Mouse (Mus musculus) limb, embryonic 12.5 days (tissue): ENCODE results near the gene Rtn3. TPM values are rescaled to one million over a fixed set of nuclear protein-coding genes. Genes with fewer than 3 reads are reported as not detected.
"Not testable (repeated sequence)": the region's sequence is repeated elsewhere in the genome, so short reads cannot be mapped to it uniquely, and the experiment has no call there.

ENCODE experiments used
- ATAC-seq: fragments of 200-750 bp; cut with Nextera tagmentation; 2 replicates; pipeline ENCODE4 v1.8.0; 2017; ENCODE audit warnings: low read depth, moderate TSS enrichment; ENCODE audit not compliant: insufficient number of reproducible peaks, insufficient read depth, low FRiP score, low TSS enrichment
- H3K27ac ChIP-seq: fragments of 300-500 bp; sonication (generic); 2 replicates; pipeline ENCODE4 v1.5.1; 2016; ENCODE audit warnings: mild to moderate bottlenecking, moderate library complexity
- H3K27me3 ChIP-seq: fragments of 300-500 bp; sonication (generic); 2 replicates; pipeline ENCODE4 v1.6.1; 2016; ENCODE audit warnings: mild to moderate bottlenecking, moderate library complexity
- H3K36me3 ChIP-seq: fragments of 300-500 bp; sonication (generic); 2 replicates; pipeline ENCODE4 v1.6.1; 2016; ENCODE audit warnings: mild to moderate bottlenecking, moderate library complexity
- H3K4me1 ChIP-seq: fragments of 300-500 bp; sonication (generic); replicated peaks from 2 replicates; pipeline ENCODE4 v1.6.1; 2016
- H3K4me2 ChIP-seq: fragments of 300-500 bp; sonication (generic); 2 replicates; pipeline ENCODE4 v1.6.1; 2016; ENCODE audit warnings: mild to moderate bottlenecking, moderate library complexity
- H3K4me3 ChIP-seq: fragments of 300-500 bp; sonication (generic); replicated peaks from 2 replicates; pipeline ENCODE4 v1.5.1; 2016; ENCODE audit warnings: mild to moderate bottlenecking
- H3K9ac ChIP-seq: fragments of 300-500 bp; sonication (generic); replicated peaks from 2 replicates; pipeline ENCODE4 v1.6.1; 2016; ENCODE audit warnings: mild to moderate bottlenecking, moderate library complexity
- H3K9me3 ChIP-seq: fragments of 300-500 bp; sonication (generic); 2 replicates; pipeline ENCODE4 v1.6.1; 2016; ENCODE audit warnings: mild to moderate bottlenecking, moderate library complexity
- WGBS: fragments of 180-500 bp; shearing (Covaris S2); methylation state at CpG from one replicate; pipeline ENCODE4 v1.1.7; 2016; 5-methylcytosine and 5-hydroxymethylcytosine counted together
- polyA plus RNA-seq: library from polyadenylated mRNA; unstranded; fragments of >200 nt; fragmentation: Nextera tagmentation; extraction: Ambion mirVana; gene quantifications from 2 replicates; pipeline ENCODE4 v1.2.1, GENCODE M21; 2016

Rtn3 gene
- polyA plus RNA-seq, 1 experiment from 2014 or later, result 99.6 TPM

DNA sequence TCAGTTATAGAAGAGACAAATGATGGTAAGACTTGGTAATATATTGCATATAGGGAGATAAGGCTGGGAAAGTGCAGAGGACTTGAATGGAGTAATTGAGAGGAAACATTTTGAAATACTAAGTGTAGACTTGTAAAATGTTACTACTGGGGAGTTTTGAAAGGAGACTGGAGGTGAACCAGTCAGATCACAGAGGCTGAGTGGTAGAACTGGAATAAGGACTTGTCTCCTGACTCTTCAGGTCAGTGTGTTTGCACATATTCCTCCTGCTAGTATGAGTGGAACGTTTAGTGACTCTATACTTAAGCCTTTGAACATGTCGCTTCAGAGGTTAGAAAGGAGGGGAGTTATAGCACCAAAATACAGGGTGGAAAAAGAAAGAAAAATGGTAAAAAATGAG is 19.4 kb upstream of the Rtn3 start:
- H3K27ac ChIP-seq, result no peak overlapping the region
- no peaks in the 10 kb centered on the region for H3K27me3 ChIP-seq
- no peaks in the 10 kb centered on the region for H3K4me1 ChIP-seq
- WGBS, result 87% methylated on average over 2 of the region's 2 CpGs
- no peaks in the 10 kb centered on the region for H3K36me3 ChIP-seq
- no peak overlapping the region for H3K9ac ChIP-seq
- H3K4me3 ChIP-seq, result no peak overlapping the region
- H3K9me3 ChIP-seq, result no peaks in the 10 kb centered on the region
- H3K4me2 ChIP-seq, result no peak overlapping the region
- no peak for ATAC-seq

DNA sequence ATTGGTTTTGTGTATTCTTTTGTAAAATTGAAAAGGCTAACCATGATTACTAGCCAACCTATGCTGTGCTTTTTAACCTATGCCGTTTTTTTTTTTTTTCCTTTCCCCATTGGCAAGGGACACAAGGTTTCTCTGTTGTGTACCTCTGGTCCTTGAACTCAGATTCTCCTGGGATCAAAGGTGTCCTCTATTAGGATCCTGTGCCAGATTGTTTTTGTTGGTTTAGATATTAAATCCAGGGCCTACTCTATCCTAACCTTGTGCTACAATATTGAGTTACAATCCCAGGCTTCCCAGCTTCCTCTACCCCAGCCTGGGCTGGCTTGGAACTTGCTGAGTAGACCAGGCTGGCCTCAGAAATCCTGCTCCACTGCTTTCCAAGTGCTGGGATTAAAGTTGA is 17.6 kb upstream of the Rtn3 start:
- Histone ChIP-seq H3K9ac (no peak overlapping the region), H3K4me1 (peaks cover 2% of the 10 kb centered on the region), H3K4me3 (no peak overlapping the region), H3K27me3 (no peaks in the 10 kb centered on the region), H3K9me3 (no peaks in the 10 kb centered on the region), H3K27ac (no peak overlapping the region), H3K4me2 (no peak overlapping the region), H3K36me3 (no peaks in the 10 kb centered on the region)
- no peak for ATAC-seq
- WGBS, result 85% methylated on average over 1 of the region's 1 CpGs

DNA sequence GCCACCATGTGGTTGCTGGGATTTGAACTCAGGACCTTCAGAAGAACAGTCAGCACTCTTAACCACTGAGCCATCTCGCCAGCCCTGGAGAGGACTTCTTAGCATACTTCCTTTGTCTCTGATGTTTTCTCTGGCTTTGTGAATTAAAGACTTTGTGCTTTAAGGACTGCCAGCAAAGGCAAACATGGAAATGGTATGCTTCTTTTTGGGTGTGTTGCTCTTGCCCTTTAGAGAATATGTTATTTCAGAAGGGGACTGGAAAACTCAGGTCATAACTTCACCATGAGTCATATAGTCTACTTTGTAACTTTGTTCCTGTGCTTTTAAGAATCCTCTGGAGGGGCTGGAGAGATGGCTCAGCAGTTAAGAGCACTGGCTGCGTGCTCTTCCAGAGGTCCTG is 15.7 kb upstream of the Rtn3 start:
- Histone ChIP-seq H3K9ac (no peak overlapping the region), H3K9me3 (no peaks in the 10 kb centered on the region), H3K4me1 (peaks cover 5% of the 10 kb centered on the region), H3K27me3 (no peaks in the 10 kb centered on the region), H3K4me3 (no peak overlapping the region), H3K27ac (no peak overlapping the region), H3K4me2 (no peak overlapping the region), H3K36me3 (no peaks in the 10 kb centered on the region)
- 97% methylated on average over 2 of the region's 2 CpGs for WGBS
- no peak for ATAC-seq

DNA sequence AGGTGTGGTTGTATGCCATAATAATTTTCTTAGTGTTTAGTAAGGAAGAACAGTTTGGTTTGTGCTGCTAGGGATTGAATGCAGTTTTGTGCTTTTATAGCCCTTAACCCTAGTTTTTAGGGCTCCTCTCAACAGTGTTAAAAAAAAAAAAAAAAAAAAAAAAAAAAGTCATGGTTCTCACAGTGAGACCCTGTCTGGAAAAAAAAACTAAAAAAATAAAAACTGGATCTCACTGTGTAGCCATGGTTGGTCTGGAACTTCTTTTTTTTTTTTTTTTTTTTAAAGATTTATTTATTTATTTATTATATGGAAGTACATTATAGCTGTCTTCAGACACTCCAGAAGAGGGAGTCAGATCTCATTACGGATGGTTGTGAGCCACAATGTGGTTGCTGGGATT is 13.0 kb upstream of the Rtn3 start:
- H3K4me2 ChIP-seq, result peak overlapping the region; percentile 66
- not testable (repeated sequence) for H3K4me1 ChIP-seq, H3K9me3 ChIP-seq, H3K27me3 ChIP-seq, ATAC-seq, H3K4me3 ChIP-seq, H3K9ac ChIP-seq, H3K36me3 ChIP-seq, H3K27ac ChIP-seq
- 86% methylated on average over 1 of the region's 1 CpGs for WGBS

DNA sequence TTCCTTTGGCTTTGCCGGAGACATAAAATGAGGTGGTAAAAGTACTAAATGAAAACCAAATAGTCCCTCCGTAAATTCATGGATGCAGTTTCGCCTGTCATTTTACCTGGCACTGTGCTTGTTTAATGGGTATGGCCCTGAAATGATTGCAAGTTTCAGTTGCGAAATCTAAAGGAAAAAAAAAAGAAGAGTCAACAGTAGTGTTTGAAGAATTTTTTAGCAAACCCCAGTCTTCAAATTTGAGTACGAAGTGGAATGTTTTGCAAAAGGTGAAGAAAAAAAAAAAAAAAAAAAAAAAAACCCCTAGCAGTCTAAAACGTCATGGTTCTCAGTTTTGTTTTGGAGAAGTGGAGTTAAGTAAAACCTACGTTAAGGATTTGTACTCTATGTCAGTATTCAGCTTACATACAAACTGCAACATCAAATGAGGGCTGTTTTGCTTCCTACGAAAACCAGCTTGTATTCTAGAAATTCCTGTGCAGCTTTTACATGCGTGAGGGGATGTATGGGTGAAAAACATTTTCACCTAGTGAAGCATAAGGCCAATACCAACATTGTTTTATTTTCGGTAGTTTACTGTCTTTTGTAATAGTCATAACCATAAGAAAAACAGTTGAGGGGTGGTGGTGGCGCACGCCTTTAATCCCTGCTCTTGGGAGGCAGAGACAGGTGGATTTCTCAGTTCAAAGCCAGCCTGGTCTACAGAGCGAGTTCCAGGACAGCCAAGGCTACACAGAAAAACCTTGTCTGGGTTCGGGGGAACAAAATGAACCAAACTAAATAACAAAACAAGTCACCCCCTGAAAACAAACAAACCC is 12.3 kb upstream of the Rtn3 start:
- Histone ChIP-seq H3K4me2 (peak overlapping the region; percentile 66), H3K27ac (peak overlapping the region; percentile 96; the same call in 1 of the 2 replicates), H3K4me1 (peaks cover 5% of the 10 kb centered on the region), H3K9me3 (no peaks in the 10 kb centered on the region), H3K4me3 (peak overlapping the region; percentile 71), H3K27me3 (no peaks in the 10 kb centered on the region), H3K36me3 (no peaks in the 10 kb centered on the region), H3K9ac (peak overlapping the region; percentile 85; the same call in 1 of the 2 replicates)
- 46% methylated on average over 14 of the region's 14 CpGs for WGBS
- ATAC-seq, result no peak

DNA sequence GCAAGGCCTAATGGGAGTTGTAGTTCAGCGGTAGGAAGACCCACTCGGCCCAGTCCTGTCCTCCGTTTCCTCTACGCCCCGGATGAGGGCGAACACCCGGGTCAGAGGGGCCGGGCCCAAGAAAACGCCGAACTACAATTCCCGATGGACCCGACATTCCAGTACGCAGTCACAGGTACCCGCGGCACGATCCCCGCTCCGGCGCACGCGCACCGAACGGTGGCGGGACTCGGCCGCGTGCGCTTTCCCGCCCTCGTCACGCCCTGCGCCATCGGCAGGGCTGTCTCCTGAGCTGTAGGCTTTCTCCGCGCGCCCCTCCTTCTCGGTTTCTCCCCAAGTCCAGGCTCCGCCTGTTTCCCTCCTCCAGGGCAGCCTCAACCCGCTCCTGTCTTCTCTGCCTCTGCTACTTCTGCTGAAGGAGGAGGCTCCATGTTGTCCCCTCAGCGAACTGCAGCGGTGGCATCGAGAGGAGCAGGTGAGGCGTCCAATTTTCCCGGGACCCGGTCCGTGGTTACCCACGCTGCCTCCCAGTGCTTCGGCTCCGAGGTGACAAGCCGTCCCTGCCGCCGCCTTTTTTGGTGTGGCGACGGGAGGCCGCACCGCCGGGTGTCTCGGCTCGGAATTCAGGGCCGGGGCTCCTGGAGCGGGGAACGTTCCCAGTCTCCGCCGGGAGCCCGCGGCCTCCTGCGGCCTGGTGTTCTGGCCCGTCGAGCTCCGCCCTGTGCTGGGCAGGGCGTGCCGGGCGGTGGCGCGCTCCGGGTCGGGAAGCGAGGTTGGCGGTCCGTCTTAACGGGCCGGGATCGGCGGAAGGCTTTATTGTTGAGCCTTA is 11.3 kb upstream of the Rtn3 start:
- under 1% methylated on average over 84 of the region's 84 CpGs for WGBS
- H3K27me3 ChIP-seq, result no peaks in the 10 kb centered on the region
- peaks cover 5% of the 10 kb centered on the region for H3K4me1 ChIP-seq
- no peaks in the 10 kb centered on the region for H3K9me3 ChIP-seq
- peak overlapping the region; percentile 85 for H3K9ac ChIP-seq
- peak overlapping the region; percentile 66 for H3K4me2 ChIP-seq
- H3K27ac ChIP-seq, result peak overlapping the region; percentile 96
- ATAC-seq, result peak; percentile 97
- no peaks in the 10 kb centered on the region for H3K36me3 ChIP-seq
- peak overlapping the region; percentile 71 for H3K4me3 ChIP-seq

DNA sequence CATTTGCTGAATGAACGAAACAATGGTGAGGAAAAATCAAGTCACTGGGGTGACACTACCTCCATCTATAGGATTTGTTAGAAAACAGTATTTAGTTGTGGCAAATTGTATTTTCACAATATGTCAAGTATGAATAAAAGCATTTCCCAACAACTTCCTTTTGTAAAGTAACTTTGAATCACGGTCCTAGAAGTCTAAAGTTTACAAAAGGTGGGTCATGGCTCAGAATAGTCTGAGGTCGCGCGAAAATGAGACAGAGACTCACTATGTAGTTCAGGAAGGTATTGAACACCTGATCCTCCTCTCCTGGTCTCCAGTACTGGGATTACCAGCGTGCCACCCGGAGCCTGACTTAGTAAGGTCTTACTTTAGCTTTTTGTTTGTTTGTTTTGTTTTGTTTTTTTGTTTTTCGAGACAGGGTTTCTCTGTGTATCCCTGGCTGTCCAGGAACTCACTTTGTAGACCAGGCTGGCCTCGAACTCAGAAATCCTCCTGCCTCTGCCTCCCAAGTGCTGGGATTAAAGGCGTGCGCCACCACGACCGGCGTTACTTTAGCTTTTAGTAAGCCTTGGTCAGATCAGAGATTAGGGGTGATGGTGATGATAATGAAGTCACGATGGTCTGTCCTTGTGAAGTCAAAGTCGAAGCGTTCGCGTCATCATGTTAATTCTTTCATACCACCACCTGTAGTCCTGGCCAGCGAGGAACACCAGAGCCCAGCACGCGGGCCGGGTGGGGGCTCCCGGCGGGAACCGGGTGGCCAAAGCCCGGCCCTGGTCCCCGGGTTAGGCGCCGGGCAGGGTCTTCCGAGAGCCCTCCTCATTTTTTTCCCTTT is 10.5 kb upstream of the Rtn3 start, which contains the start of gene Atl3:
Atl3 (plus strand) TSS at position 689 of the 835 bp plus-strand sequence.
- Histone ChIP-seq H3K4me1 (peaks cover 5% of the 10 kb centered on the region), H3K27me3 (no peaks in the 10 kb centered on the region), H3K27ac (peak within 1 kb of the TSS; percentile 96), H3K36me3 (no peaks in the 10 kb centered on the region), H3K9me3 (no peaks in the 10 kb centered on the region), H3K4me2 (peak within 1 kb of the TSS; percentile 66), H3K4me3 (peak within 1 kb of the TSS; percentile 71), H3K9ac (peak within 1 kb of the TSS; percentile 85)
- WGBS, result 32% methylated on average over 31 of the region's 31 CpGs
- no peak; the same call in 1 of the 2 replicates for ATAC-seq

DNA sequence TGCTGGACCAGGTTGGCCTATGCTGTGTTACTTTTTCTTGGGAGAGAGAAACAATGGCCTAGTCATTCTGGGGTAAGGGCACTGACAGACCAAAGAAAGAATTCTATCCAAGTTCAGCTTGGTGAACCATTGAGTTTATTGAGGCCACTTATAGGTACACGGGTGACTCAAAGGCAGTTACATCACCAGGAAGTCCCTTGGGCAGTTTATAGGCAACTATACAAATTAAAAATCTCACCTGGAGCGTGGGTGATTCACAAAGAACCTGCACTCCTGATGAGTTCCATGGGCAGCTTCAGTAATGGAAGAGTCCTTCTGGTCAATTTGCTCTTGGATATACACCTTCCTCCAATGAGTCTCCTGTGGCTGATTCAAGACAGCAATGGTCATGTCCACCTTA is 9.6 kb upstream of the Rtn3 start:
- Histone ChIP-seq H3K27ac (no peak overlapping the region), H3K4me1 (peaks cover 5% of the 10 kb centered on the region), H3K4me2 (no peak overlapping the region), H3K27me3 (no peaks in the 10 kb centered on the region), H3K36me3 (no peaks in the 10 kb centered on the region), H3K9me3 (no peaks in the 10 kb centered on the region), H3K9ac (no peak overlapping the region), H3K4me3 (no peak overlapping the region)
- ATAC-seq, result no peak
- WGBS, result 86% methylated on average over 2 of the region's 2 CpGs

DNA sequence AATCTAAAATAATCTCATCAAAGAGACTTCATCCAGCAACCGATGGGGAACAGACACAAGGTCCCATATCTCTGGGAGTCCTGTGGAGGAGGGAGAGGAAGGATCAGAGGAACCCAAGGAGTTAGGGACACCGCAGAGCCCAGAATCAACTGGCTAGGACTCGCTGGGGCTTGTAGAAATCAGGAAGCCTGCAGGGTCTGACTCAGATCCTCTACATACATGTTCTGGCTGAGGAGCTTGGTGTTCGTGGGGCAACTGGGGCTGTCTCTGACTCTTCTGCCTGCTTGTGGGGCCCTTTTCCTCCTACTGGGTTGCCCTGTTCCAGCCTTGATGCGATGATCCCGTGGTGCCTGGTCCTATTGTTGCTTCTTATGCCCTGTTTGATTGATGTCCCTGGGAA is 8.9 kb upstream of the Rtn3 start:
- ATAC-seq, result no peak
- peaks cover 5% of the 10 kb centered on the region for H3K4me1 ChIP-seq
- H3K27ac ChIP-seq, result no peak overlapping the region
- no peaks in the 10 kb centered on the region for H3K27me3 ChIP-seq
- no peaks in the 10 kb centered on the region for H3K36me3 ChIP-seq
- no peak overlapping the region for H3K9ac ChIP-seq
- no peaks in the 10 kb centered on the region for H3K9me3 ChIP-seq
- H3K4me3 ChIP-seq, result no peak overlapping the region
- WGBS, result 89% methylated on average over 6 of the region's 6 CpGs
- no peak overlapping the region for H3K4me2 ChIP-seq

DNA sequence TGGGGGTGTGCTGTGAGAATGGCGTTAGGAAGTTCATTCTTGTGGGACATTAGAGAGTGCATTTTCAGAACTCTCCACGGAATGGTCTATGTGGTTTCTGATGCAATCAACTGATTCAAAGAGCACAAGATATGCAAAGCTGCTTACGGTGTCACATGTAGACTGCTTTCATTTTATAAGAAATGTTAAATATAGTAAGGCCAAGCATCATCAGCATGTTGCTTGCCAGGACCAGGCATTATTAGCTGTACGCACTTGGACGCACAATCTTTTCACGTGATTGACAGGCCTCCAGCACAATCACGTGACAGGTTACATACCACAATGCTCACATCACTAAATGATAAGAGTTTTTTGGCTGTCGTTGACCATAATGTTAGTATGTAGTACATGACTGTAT is 4.6 kb upstream of the Rtn3 start:
- Histone ChIP-seq H3K36me3 (no peaks in the 10 kb centered on the region), H3K9me3 (no peaks in the 10 kb centered on the region), H3K4me1 (no peaks in the 10 kb centered on the region), H3K4me2 (no peak overlapping the region), H3K27me3 (no peaks in the 10 kb centered on the region), H3K27ac (no peak overlapping the region), H3K9ac (no peak overlapping the region), H3K4me3 (no peak overlapping the region)
- ATAC-seq, result no peak
- 89% methylated on average over 8 of the region's 8 CpGs for WGBS

DNA sequence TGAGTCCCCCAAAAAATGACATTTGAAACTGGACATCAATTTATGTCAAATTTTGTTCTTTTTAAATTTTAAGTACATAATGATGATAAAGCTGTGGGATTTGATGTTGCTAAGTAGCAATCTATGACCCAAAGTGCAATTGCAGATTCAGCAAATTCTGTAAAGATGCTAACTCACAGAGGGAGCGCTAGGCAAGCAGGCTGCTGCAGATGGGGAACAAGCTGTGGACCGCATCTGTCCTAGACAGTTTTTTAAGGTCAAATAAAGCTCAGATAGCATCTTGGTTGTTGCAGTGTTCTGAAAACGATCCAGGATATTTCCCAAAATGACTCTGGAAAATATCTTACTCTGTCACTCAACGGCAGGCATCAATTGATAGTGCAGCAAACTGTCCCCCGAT is 995 bp upstream of the Rtn3 start:
- Histone ChIP-seq H3K36me3 (no peaks in the 10 kb centered on the region), H3K27me3 (no peaks in the 10 kb centered on the region), H3K27ac (no peak overlapping the region), H3K4me1 (peaks cover 8% of the 10 kb centered on the region; the same call in 1 of the 2 replicates), H3K4me3 (no peak overlapping the region), H3K9me3 (no peaks in the 10 kb centered on the region), H3K9ac (no peak overlapping the region), H3K4me2 (peak overlapping the region; percentile 72; the same call in 1 of the 2 replicates)
- ATAC-seq, result no peak
- WGBS, result 74% methylated on average over 5 of the region's 5 CpGs
